Mouse (Mus musculus) limb, embryonic 14.5 days (tissue): ENCODE data around the gene Gm20388. TPM values are rescaled to one million over a fixed set of nuclear protein-coding genes. Genes with fewer than 3 reads are reported as not detected.
A peak's percentile ranks its signal among the peaks of the same experiment; 100 is the strongest.

Experiments used
- ATAC-seq: fragments of 200-750 bp; cut with Nextera tagmentation; 2 replicates; pipeline ENCODE4 v1.8.0; 2017; ENCODE audit warnings: low read depth, moderate number of reproducible peaks, moderate TSS enrichment; ENCODE audit not compliant: low FRiP score
- DNase-seq: peaks from one replicate; pipeline ENCODE4 v3.0.0-alpha.2; 2015; ENCODE audit warnings: low spot score
- H3K27ac ChIP-seq: fragments of 300-500 bp; sonication (generic); replicated peaks from 2 replicates; pipeline ENCODE4 v1.5.1; 2014; ENCODE audit warnings: low read depth, mild to moderate bottlenecking, low read length, moderate library complexity, mixed read lengths
- H3K27me3 ChIP-seq: fragments of 300-500 bp; sonication (generic); 2 replicates; pipeline ENCODE4 v1.6.1; 2014; ENCODE audit warnings: low read length, mixed read lengths; ENCODE audit not compliant: control insufficient read depth, insufficient read depth
- H3K36me3 ChIP-seq: fragments of 300-500 bp; sonication (generic); 2 replicates; pipeline ENCODE4 v1.6.1; 2014; ENCODE audit warnings: mild to moderate bottlenecking, low read length, moderate library complexity, mixed read lengths; ENCODE audit not compliant: control insufficient read depth, insufficient read depth
- H3K4me1 ChIP-seq: fragments of 300-500 bp; sonication (generic); 2 replicates; pipeline ENCODE4 v1.6.1; 2014; ENCODE audit warnings: antibody characterized with exemption, low read length, mixed read lengths; ENCODE audit not compliant: control insufficient read depth, insufficient read depth
- H3K4me2 ChIP-seq: fragments of 300-500 bp; sonication (generic); replicated peaks from 2 replicates; pipeline ENCODE4 v1.6.1; 2014; ENCODE audit warnings: low read depth, mild to moderate bottlenecking, low read length, moderate library complexity; ENCODE audit not compliant: severe bottlenecking
- H3K4me3 ChIP-seq: fragments of 300-500 bp; sonication (generic); replicated peaks from 2 replicates; pipeline ENCODE4 v1.5.1; 2014; ENCODE audit warnings: low read length
- H3K9ac ChIP-seq: fragments of 300-500 bp; sonication (generic); 2 replicates; pipeline ENCODE4 v1.6.1; 2014; ENCODE audit warnings: mild to moderate bottlenecking, low read depth, low read length, moderate library complexity; ENCODE audit not compliant: severe bottlenecking
- H3K9me3 ChIP-seq: fragments of 300-500 bp; sonication (generic); 2 replicates; pipeline ENCODE4 v1.6.1; 2016; ENCODE audit warnings: low read length; ENCODE audit not compliant: control insufficient read depth
- POLR2A ChIP-seq: fragments of 200-500 bp; IDR thresholded peaks from 2 replicates; pipeline ENCODE4 v1.8.0; 2012; ENCODE audit warnings: inconsistent platforms, mild to moderate bottlenecking, moderate library complexity, borderline replicate concordance; ENCODE audit not compliant: insufficient read depth, insufficient read length; ENCODE audit errors: extremely low read depth
- WGBS: fragments of 180-500 bp; shearing (Covaris S2); extraction: QIAGEN DNeasy Blood & Tissue Kit; methylation state at CpG from one replicate; pipeline ENCODE4 v1.1.7; 2014; 5-methylcytosine and 5-hydroxymethylcytosine counted together
- polyA plus RNA-seq, 2 experiments: library from polyadenylated mRNA; depleted of rRNA in 1 of 2; stranded (reverse) in 1 of 2; unstranded in 1 of 2; fragments of >200 nt; fragmentation: Nextera tagmentation in 1 of 2; extraction: Ambion mirVana in 1 of 2; gene quantifications; 2 replicates each; pipeline versions ENCODE4 v1.2.1 to v1.2.3; 2012 to 2014

Gm20388 gene
- polyA plus RNA-seq, 2 experiments, result 1.9 to 49.9 TPM

DNA sequence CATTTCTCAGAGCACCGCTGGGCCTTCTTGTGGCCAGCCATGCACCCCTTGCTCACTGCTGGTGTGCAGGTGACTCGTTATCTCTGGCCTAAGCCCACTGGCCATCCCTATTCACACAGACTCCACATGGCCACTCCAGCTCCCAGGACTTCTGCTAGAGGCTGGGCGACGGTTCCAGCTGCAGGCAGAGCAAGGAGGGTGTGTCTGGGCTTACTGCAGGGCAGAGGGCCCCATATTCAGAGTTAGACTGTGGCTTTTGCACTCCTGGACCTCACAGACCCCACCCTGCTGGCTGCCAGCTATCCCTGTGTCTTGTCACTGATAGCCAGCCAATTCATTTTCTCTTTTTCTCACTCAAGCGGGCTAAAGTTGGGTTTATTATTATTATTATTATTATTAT lies 773.4 kb downstream of the Gm20388 start:
- ATAC-seq, result no peak
- Histone ChIP-seq H3K9me3 (no peaks in the 10 kb centered on the region), H3K27me3 (no peaks in the 10 kb centered on the region), H3K36me3 (no peaks in the 10 kb centered on the region), H3K4me2 (no peak overlapping the region), H3K9ac (no peak overlapping the region), H3K4me1 (no peaks in the 10 kb centered on the region), H3K4me3 (no peak overlapping the region), H3K27ac (no peak overlapping the region)
- WGBS, result 55% methylated on average over 5 of the region's 5 CpGs
- no peak for DNase-seq
- TF ChIP-seq POLR2A, result no peak

DNA sequence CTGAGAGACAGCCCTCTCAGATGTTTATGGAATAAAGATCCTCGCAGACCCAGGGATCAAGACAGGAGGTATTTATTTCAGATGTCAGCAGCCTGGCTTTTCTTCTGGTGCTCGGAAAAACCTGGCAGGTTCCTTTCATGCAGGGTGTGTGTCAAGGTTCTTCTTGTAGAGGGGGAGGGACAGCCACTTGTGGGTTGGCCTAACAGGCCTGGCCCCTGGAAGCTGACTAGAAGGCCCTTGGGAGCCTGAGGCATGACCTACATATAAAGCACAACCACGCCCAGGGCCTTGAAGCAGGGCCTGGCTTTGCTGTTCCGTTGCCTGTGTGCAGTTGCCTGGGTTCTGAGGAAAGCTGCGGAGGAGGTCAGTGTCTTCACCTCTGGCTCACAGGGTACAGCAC lies 774.5 kb downstream of the Gm20388 start:
- H3K4me2 ChIP-seq, result no peak overlapping the region
- no peaks in the 10 kb centered on the region for H3K36me3 ChIP-seq
- no peak overlapping the region for H3K27ac ChIP-seq
- ATAC-seq (peak; percentile 23; the same call in 1 of the 2 replicates), DNase-seq (no peak)
- H3K4me3 ChIP-seq, result no peak overlapping the region
- no peak overlapping the region for H3K9ac ChIP-seq
- no peaks in the 10 kb centered on the region for H3K27me3 ChIP-seq
- TF ChIP-seq POLR2A, result no peak
- WGBS, result 37% methylated on average over 5 of the region's 5 CpGs
- H3K9me3 ChIP-seq, result no peaks in the 10 kb centered on the region
- H3K4me1 ChIP-seq, result no peaks in the 10 kb centered on the region

DNA sequence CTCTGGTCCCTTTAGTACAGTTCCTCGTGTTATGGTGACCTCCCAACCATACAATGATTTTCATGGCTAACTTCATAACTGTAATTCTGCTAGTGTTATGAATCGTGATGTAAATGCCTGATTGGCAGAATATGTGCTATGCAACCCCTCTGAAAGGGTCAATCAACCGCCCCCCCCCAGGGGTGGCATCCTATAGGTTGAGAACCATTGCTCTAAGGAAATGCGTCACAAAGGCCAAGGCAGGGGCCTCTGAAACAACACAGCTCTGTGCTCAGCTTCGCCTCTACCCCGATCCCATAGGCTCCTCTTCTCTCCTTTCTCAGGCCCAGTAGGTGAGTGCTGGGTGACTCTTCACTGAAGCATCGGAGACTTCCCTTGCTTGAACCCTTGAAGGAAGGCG lies 775.0 kb downstream of the Gm20388 start:
- DNase-seq, result no peak
- WGBS, result 77% methylated on average over 8 of the region's 8 CpGs
- no peak for ATAC-seq
- no peaks in the 10 kb centered on the region for H3K36me3 ChIP-seq
- no peaks in the 10 kb centered on the region for H3K4me1 ChIP-seq
- TF ChIP-seq POLR2A, result no peak
- H3K9ac ChIP-seq, result no peak overlapping the region
- H3K27me3 ChIP-seq, result no peaks in the 10 kb centered on the region
- H3K4me2 ChIP-seq, result no peak overlapping the region
- no peaks in the 10 kb centered on the region for H3K9me3 ChIP-seq
- H3K27ac ChIP-seq, result no peak overlapping the region
- no peak overlapping the region for H3K4me3 ChIP-seq

GRCm38 (mm10) chr8:120686051-120686450 lies 775.4 kb downstream of the Gm20388 start:
- no peak overlapping the region for H3K27ac ChIP-seq
- H3K9ac ChIP-seq, result no peak overlapping the region

DNA sequence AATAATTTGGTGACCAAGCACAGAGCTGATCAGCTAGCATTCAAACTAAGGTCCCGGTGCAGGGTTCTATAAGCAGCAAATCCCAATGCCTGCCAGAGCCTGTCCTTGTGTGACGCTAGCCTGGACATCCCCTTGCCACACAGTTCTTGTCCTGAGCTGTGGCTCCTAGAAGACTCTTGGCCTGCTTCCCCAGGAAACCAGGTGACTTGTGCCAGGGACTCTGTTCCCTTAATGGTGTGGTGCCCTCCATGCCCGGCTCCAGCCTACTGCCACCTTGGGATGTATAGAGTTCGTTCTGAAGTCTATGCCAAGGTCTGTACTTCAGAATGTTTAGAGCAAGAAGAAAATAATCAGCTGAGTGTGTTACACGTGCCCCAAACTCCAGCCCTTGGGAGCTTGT lies 775.9 kb downstream of the Gm20388 start:
- no peak overlapping the region for H3K9ac ChIP-seq
- no peaks in the 10 kb centered on the region for H3K27me3 ChIP-seq
- no peaks in the 10 kb centered on the region for H3K9me3 ChIP-seq
- no peaks in the 10 kb centered on the region for H3K36me3 ChIP-seq
- TF ChIP-seq POLR2A, result no peak
- H3K4me2 ChIP-seq, result no peak overlapping the region
- WGBS, result 78% methylated on average over 5 of the region's 5 CpGs
- DNase-seq, result no peak
- H3K27ac ChIP-seq, result no peak overlapping the region
- H3K4me1 ChIP-seq, result no peaks in the 10 kb centered on the region
- no peak for ATAC-seq
- H3K4me3 ChIP-seq, result no peak overlapping the region

More at GRCm38 (mm10) chr8:120686051-120686450, 775.4 kb downstream of the Gm20388 start:
- Histone ChIP-seq H3K36me3 (no peaks in the 10 kb centered on the region), H3K4me2 (no peak overlapping the region), H3K27me3 (no peaks in the 10 kb centered on the region), H3K4me1 (no peaks in the 10 kb centered on the region), H3K9me3 (no peaks in the 10 kb centered on the region), H3K4me3 (no peak overlapping the region)
- DNase-seq (no peak), ATAC-seq (no peak)
- TF ChIP-seq POLR2A, result no peak
- WGBS, result 84% methylated on average over 13 of the region's 13 CpGs

DNA sequence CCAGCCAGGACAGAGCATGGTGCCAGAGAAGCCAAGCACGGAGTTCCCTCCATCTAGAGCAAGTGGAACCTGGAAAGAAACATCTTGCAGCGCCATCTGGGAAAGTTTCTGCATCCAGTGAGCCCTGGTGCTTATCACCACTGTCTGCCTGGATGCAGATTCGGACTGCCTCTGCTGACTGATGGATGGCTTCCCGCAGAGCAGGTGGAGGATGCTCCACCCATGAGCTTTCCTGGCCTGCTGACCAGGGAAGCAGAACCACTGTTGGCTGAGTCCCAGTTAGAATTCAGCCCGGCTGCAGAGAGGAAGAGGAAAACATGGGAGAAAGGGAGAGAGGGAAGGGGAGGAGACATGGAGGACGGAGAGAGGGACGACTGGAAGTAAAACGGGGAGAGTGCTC lies 777.1 kb downstream of the Gm20388 start:
- Histone ChIP-seq H3K9ac (no peak overlapping the region), H3K4me2 (no peak overlapping the region), H3K27ac (no peak overlapping the region), H3K4me3 (no peak overlapping the region), H3K9me3 (no peaks in the 10 kb centered on the region), H3K4me1 (no peaks in the 10 kb centered on the region), H3K36me3 (no peaks in the 10 kb centered on the region), H3K27me3 (no peaks in the 10 kb centered on the region)
- ATAC-seq (no peak), DNase-seq (no peak)
- WGBS, result 76% methylated on average over 8 of the region's 8 CpGs
- no peak for TF ChIP-seq POLR2A
